Mouse (Mus musculus): ENCODE measurements around the gene Mpped1.

Mpped1 gene

DNA sequence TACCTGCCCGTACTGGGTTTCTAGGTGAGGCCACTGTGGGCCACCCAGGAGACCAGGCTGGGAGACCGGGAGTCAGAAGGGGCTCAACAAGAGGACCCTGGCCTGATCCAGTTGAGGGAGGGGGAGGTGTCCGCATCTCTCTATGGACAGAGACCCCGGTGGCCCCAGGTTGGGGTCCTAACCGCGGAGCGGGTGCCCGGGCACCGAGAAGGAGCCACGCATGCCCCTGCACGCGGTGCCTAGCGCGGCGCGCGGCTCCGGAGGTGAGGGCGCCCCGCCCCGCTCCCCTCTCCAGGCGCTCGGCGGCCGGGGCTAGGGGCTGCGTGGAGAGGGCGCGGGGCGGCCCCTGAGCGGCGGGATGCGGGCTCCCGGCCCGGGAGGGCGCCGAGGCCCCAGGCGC is at the start of gene Mpped1:
Mpped1 (plus strand) TSS at position 81 of the 400 bp plus-strand sequence.
- peak; percentile 47 for DNase-seq

DNA sequence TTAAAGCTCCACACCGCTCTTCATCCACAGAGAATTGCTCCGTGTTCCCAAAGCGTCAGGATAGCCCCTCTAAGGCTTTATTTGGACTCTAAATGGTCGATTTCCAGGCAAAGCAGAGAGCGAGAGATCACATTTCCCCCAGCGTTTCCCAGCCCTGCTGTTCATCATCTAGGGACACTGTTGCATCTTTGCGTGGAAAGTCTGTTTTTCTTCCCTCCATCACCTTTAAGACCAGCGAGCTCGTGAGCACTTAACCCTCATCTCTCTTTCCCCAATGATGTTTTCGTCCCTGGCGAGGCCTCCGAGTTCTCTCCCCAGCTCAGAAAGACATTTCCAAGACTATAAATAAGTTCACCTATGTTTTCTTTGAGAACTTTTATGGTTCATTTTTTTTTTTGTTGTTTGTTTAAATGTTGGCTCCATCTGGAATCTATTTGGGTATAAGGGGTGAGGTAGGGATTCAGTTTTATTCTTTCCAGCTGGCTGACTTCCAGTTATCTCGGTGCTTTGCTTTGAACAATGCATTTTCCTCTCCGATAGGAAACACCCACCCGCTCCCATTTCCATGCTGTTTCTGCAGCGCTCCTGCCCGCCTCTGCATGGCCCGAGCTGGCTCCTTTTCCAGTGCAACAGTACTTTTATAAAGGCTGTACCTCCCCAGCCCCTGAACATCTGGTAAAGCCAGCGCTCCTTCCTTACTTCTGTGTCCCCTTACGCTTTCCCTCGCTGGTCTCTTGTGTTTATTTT is 38.4 kb upstream of the Mpped1 start:
- no peak for DNase-seq

- no peak for DNase-seq
Measured at GRCm38 (mm10) chr15:83742018-83742417, 37.2 kb upstream of the Mpped1 start.

GRCm38 (mm10) chr15:83746311-83746710 is 33.0 kb upstream of the Mpped1 start:
- no peak for DNase-seq

- DNase-seq = no peak
Measured at GRCm38 (mm10) chr15:83748986-83749385, 30.3 kb upstream of the Mpped1 start.

- DNase-seq = no peak
Measured at GRCm38 (mm10) chr15:83749436-83749835, 29.8 kb upstream of the Mpped1 start.

- peak; percentile 57 for DNase-seq
Measured at GRCm38 (mm10) chr15:83756742-83757141, 22.5 kb upstream of the Mpped1 start.

DNA sequence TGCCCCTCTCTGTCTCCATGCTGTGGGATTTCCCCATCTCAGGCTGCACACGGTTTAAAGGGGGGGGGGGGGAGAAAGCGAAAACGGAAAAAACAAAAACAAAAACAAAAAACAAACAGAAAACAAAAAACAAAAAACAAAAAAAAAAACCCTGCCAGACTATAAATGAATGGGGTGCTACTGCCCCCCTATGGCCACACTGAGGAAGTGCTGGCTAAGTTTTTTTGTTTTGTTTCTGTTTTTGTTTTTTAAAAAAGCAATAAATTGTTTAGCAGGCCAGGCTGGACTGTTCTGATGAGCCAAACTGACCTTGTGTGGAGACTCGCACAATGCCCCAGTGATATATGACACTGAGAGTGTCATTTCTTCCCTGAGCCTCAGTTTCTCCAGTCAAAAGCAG is 20.3 kb upstream of the Mpped1 start:
- no peak for DNase-seq

DNA sequence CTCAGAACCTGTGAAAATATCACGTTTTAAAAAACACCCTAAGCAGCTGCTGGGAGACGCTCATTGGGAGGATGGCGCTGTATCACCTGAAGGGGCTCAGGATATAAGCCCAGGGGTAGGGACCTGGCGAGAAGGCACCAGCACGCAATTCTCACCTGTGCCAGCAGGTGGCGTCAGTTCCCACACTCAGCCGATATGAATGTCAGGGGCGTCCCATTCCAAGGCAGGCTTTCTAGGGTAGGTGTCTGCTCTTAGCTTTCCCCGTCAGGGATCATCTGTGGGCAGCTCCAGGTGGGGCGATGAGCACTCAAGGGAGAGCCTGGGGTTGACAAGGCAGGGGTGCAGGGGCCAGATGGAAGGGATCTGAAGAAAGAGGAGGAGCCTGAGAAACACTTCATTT is 18.6 kb upstream of the Mpped1 start:
- DNase-seq = peak; percentile 76

GRCm38 (mm10) chr15:83761512-83761911 is 17.8 kb upstream of the Mpped1 start:
- no peak for DNase-seq

DNA sequence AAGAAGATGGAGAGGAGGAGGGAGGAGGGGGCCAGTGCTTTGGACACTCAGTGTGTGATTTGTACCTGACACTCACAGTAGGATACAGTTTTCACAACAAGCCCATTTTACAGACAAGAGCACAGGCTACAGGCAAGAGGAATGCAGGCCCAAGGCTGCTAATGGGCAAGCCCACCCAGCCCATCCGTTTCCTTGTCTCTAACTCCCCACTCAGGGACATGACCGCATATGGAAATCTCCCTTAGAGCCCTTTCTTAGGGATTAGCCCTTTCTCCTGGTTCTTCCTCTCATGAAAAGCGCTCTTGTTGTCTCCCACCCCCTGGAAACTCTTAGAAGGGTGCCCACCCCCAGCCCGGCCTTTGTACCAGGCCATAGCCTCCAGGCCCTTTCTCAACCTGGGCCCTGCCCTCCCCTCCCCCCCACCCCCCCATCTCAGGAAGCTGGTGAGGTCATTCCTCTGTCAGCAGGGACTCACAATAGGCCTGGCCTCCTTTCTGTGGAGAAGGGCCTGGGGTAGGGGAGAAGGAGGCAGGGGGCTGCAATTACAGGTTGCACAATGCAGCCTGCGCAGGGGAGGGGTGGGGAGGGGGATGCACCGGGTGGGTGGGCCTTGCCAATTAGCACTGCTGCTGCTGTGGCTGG is 13.8 kb upstream of the Mpped1 start:
- DNase-seq = no peak

DNA sequence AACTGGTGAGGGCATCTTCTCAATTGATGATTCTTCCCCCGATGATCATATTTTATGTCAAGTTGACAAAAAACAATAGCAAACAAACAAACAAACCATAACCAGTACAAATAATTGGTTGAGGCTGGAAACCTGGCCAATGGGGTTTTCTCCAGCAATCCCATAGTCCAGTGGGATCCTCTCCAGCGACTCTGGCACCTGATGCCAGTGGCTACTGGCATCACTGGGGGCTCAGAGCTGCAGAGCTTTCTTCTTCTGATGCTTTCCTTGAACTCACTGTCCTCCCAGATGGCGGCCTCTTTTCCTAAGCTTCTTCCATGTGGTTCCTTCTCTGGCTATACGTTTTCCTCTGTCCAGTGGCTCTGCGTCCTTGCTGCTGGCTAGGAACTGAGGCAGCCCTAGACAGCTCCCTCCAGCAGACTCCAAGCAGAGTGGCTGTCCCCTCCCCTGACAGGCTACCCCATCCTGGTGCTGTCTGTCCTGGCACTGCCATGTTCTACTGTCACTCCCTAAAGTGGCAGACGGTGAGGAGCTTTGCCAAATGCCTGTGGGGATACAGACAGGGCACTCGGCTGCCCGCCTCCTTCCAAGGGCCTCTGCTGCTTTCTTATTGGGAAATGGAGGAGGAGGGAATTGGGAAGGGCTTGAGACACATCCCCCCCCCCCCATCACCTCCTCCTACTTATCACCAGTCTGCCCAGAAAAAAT is 7.8 kb upstream of the Mpped1 start:
- no peak for DNase-seq

- peak; percentile 49 for DNase-seq
Measured at GRCm38 (mm10) chr15:83772460-83772859, 6.8 kb upstream of the Mpped1 start.

DNA sequence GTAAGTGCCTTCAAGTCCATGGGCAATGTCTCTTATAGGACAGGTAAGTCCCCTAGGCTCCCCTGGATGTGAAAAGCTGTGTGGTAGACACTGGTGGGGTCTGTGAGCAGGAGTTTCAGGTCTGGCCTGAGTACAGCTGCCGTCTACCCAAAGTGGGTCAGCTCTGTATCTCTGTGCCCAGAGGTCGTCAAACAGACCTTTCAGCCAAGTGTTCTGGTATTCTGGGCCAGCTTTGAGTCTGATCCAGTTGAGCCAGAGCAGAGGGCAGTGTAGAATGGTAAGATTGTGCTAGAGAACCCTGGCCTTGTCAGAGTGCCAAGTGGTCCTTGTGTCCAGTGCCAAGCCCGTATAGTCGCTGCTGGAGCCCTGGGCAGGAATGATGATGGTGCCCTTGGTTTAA is 6.3 kb upstream of the Mpped1 start:
- no peak for DNase-seq

DNA sequence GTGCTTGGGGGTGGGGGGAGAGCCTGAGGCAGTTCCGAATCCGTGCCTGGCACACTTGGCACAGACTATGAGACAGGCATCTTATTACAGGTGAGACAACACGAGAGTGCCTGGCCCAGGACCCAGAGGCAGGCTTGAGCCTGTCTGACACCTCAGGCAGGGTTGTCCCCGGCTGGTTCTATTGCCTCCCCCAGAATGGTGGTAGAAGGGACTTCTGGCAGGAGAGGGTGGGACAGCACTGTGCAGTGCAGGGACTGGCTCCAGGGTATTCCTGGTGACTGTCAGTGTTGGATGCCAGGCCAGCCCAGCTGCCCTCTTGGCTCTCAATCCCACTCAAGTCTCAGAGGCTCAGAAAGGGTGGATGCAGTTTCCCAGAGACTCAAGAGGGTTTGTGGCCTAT is 4.3 kb upstream of the Mpped1 start:
- DNase-seq = no peak

DNA sequence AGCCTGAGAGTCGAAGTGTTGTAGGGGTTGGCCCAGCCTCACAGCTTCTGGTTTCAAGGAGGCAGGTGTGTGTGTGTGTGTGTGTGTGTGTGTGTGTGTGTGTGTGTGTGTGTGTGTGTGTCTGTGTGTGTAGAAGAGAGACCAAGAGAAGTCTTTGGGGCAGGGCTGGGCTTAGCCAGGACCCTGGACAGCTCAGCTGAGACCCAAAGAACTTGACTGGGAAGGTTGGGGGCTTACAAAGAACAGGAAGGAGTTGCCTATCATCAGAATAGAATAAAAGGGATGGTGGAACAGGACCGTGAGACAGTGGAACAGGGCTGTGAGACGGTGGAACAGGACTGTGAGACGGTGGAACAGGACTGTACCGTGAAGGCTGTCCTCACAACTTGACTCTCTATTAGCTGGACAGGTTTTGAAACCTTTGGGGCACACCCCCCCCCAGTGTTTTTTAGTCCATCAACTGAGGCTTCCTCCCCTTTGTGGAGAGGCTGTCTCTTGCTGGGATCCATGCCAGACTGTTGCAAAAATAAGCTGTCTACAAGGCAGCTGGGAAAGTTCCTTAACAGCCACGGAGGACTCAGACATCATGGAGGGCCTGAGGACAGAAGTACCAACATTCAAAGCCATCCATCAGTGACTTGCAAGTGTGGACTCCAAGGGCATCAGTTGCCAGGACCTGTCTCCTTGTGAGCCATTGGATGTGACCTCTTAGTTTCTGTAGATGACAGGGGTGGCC is 2.8 kb upstream of the Mpped1 start:
- DNase-seq = no peak

DNA sequence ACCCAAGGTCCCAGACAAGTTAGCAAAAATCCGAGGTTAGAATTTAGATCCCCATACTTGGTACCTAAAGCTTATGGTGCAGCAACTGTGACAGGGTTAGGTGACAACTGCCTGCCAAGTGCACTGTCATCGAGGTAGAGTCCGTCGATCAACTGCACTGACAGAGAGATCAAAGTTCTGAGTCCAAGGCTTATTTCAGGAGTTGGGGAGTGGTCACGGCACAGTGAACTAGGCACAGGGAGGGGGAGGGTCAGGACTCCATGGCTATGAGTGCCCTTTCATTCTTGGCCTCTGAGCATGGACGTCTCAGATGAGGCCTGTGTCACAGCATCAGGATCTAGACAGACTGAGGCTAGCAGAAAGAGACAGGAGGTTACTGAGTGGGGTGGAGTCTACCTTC is 1.8 kb upstream of the Mpped1 start:
- DNase-seq = no peak

GRCm38 (mm10) chr15:83779855-83780740 is 831 bp downstream of the Mpped1 start:
- peak; percentile 69 for DNase-seq

DNA sequence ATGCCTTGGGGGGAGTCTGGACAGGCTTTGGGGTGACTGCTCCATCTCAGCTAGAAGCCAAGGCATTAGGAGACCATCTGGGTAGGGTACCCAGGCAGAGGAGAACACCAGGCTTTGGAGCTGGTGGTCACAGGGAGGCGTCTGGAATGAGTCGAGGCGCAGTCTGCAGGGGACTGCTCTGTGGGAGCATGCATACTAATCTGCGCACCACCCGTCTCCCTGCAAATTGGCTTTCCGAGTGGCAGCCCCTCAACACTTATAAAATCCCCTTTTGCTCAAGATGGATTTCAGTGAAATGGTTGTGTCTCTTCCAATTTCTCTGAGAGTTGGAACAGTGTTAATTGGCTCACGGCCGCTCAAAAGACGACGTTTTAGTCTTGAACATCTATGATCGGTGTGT is 2.0 kb downstream of the Mpped1 start:
- peak; percentile 59 for DNase-seq

- DNase-seq = no peak
Measured at GRCm38 (mm10) chr15:83782284-83782683, 3.0 kb downstream of the Mpped1 start.

DNA sequence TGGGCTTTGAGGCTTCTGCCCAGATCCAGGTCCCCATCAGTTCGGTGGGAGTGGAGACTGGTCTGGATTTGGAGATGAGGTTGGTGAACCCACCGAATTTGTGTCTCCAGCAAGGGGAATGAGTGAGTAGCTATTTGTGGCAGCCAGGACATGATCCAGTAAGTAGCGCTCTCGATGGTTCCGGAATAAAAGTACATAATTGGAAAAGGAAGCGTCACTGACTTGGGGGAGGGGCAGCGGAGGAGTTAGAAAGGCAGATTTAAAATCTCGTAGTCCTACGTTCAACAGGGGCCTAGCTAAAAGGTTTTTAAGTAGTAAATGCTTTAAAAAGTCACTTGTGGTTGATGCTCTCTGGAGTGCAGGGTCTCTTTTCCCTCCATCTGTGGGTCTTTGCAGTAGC is 5.5 kb downstream of the Mpped1 start:
- peak; percentile 68 for DNase-seq

- no peak for DNase-seq
Measured at GRCm38 (mm10) chr15:83789046-83789445, 9.8 kb downstream of the Mpped1 start.
